12 mouse cellular contexts compared by ENCODE assay signal in the genomic region with DNA sequence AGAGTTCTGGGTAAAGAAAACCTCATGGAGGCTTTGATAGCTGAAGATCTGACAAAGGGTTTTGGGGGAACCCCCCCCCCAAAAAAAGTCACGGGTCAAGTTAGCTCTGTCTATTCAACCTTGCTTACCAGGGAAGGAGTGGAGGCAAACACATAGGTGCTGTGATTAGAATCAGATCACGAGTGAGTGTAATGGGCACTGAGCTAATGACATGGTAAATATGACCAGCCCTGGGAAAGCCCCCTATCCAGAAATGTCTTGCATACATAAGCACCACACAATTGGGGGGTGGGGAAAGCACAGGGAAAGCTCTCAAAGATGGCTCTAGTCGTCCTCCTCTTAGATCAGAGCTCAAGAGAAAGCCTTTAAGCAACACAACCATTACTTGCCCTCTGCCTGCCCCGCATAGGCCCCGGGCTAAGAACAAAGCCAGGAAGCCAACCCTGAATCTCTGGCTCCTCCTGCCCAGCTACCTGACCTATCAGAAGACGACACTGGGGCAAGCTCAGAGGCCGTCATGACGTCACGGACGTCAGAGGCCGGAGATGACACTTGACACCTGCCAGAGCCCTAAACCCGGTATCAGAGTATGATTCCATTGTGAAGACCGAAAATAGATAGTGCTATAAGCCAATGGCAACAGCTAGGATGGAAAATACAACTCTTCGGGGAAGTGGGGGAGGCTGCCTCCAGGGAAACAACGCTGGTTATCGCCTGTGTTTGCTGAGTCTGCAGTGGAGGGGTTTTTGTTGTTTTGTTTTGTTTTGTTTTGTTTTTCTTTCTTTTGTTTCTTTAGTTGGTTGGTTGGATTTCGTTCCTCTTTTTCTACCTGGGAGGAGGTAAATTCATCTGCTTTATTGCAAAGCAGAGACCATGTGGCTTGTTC. TPM values are rescaled to one million over a fixed set of nuclear protein-coding genes. Genes with fewer than 3 reads are reported as not detected.
A peak's percentile ranks its signal among the peaks of the same experiment; 100 is the strongest.
DNase-seq lines count a peak whose midpoint lies in the region.
"Had no signal": no experiment of that assay in that cellular context is flagged by ENCODE, and none has a peak within 500 bp of the region (broad histone marks: within the 10 kb centered on the region; RNA-seq: fewer than 3 reads in every experiment).

No protein-coding gene starts in this region.

- intact Hi-C loops in left cerebral cortex, postnatal 25 days (cut with DNase I), result no loop called here

- DNase-seq in A20 (ENCODE audit: low read depth, low spot score), result peak; percentile 99
- peak; percentile 13 for DNase-seq in NIH3T3 (ENCODE audit: low read depth)
- DNase-seq in heart, adult 11 months, result peak; percentile 98
- peak; percentile 62 for DNase-seq in heart, postnatal 4 days
- DNase-seq in frontal cortex, adult 2 months (ENCODE audit: extremely low spot score in 1 of 2, low spot score in 1 of 2), result no peak
- no peak for DNase-seq in spleen, adult 18-20 months
- no peak for DNase-seq in frontal cortex, postnatal 14 days (ENCODE audit: low spot score in 2 of 2)
- DNase-seq in left cerebral cortex, postnatal 25 days (ENCODE audit: low spot score in 2 of 2), result no peak
- DNase-seq: gastrocnemius, postnatal 14 days; kidney, postnatal 25 days; lung, adult 2 months had no signal

RNA-seq across cellular contexts. Expression of gene Il10, which starts 16.4 kb away (rescaled TPM):
- total RNA-seq in heart, postnatal 4 days (2021), result not detected
- not detected in 2 replicates for polyA plus RNA-seq in frontal cortex, adult 2 months (2012; rRNA removed)
- total RNA-seq in left cerebral cortex, postnatal 25 days (2021), result not detected
- total RNA-seq: gastrocnemius, postnatal 14 days had no signal
- polyA plus RNA-seq: embryonic facial prominence, embryonic 12.5 days; lung, adult 2 months had no signal

Comparison
In these comparisons a context has a peak if more than half of its experiments do, and no peak if none do; other contexts are left out.
1. DNase-seq: peak in A20 (single experiment), NIH3T3 (single experiment), heart, adult 11 months (single experiment) and heart, postnatal 4 days (single experiment); none in frontal cortex, adult 2 months (0 of 2), spleen, adult 18-20 months (0 of 2), frontal cortex, postnatal 14 days (0 of 2) and left cerebral cortex, postnatal 25 days (0 of 2).